Mouse (Mus musculus) forebrain, embryonic 10.5 days (tissue): ENCODE data around the gene Mogat2. TPM values are rescaled to one million over a fixed set of nuclear protein-coding genes. Genes with fewer than 3 reads are reported as not detected.

Source experiments
- DNase-seq: peaks from one replicate; pipeline ENCODE4 v3.0.0-alpha.2; 2017; ENCODE audit warnings: low spot score; ENCODE audit errors: extremely low spot score
- H3K27ac ChIP-seq: fragments of 300-500 bp; sonication (generic); 2 replicates; pipeline ENCODE4 v1.5.1; 2016; ENCODE audit warnings: mild to moderate bottlenecking
- H3K27me3 ChIP-seq: fragments of 300-500 bp; sonication (generic); 2 replicates; pipeline ENCODE4 v1.6.1; 2016; ENCODE audit warnings: mild to moderate bottlenecking; ENCODE audit not compliant: poor library complexity, severe bottlenecking
- H3K36me3 ChIP-seq: fragments of 300-500 bp; sonication (generic); replicated peaks from 2 replicates; pipeline ENCODE4 v1.6.1; 2016; ENCODE audit warnings: mild to moderate bottlenecking, moderate library complexity
- H3K4me1 ChIP-seq: fragments of 300-500 bp; sonication (generic); 2 replicates; pipeline ENCODE4 v1.6.1; 2016
- H3K4me3 ChIP-seq: fragments of 300-500 bp; sonication (generic); 2 replicates; pipeline ENCODE4 v1.5.1; 2016; ENCODE audit warnings: mild to moderate bottlenecking, moderate library complexity
- H3K9me3 ChIP-seq: fragments of 300-500 bp; sonication (generic); 2 replicates; pipeline ENCODE4 v1.6.1; 2016; ENCODE audit warnings: mild to moderate bottlenecking, moderate library complexity
- WGBS: fragments of 180-500 bp; shearing (Covaris S2); methylation state at CpG from one replicate; pipeline ENCODE4 v1.1.7; 2016; 5-methylcytosine and 5-hydroxymethylcytosine counted together
- polyA plus RNA-seq: library from polyadenylated mRNA; unstranded; fragments of >200 nt; fragmentation: Nextera tagmentation; extraction: Ambion mirVana; gene quantifications from 2 replicates; pipeline ENCODE4 v1.2.1, GENCODE M21; 2016

Mogat2 gene
- polyA plus RNA-seq, 1 experiment from 2014 or later, result 35.2 TPM

DNA sequence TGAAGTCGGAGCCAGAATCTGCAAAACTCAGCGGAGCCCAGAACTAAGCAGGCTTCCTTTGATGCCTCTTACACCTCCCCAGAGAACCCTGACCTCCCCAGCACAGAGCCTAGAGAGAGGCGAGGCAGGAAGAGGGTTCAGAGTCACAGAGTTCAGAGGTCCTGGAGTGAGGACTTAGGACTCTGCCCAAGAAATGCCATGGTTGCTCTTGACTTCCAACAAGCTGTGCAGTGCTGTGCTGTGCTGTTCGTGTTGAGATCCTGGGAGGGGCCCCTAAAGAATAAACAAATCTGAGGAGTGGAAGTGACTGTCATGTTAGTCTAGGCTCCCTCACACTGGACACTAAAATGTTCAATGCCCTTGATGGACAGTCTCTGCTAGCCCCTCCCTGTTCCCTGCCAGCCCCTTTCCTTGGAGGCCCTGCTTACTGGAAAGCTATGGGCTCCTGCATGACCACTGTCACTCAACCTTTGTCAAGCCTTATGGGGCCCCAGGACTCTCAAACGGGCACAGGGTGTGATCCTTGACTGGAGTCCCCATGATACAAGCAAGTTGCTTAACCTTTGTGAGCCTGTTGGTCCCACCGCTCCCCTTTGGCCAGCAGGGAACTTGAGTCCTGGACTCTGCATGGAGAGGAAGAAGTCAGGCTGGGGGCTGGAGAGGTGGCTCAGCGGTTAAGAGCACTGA lies 8.2 kb downstream of the Mogat2 start:
- peaks cover 26% of the 10 kb centered on the region for H3K36me3 ChIP-seq
- H3K4me1 ChIP-seq, result peaks cover 24% of the 10 kb centered on the region
- WGBS, result 77% methylated on average over 7 of the region's 7 CpGs
- no peak overlapping the region for H3K4me3 ChIP-seq
- H3K9me3 ChIP-seq, result no peaks in the 10 kb centered on the region
- no peak for DNase-seq
- no peaks in the 10 kb centered on the region for H3K27me3 ChIP-seq
- no peak overlapping the region for H3K27ac ChIP-seq

DNA sequence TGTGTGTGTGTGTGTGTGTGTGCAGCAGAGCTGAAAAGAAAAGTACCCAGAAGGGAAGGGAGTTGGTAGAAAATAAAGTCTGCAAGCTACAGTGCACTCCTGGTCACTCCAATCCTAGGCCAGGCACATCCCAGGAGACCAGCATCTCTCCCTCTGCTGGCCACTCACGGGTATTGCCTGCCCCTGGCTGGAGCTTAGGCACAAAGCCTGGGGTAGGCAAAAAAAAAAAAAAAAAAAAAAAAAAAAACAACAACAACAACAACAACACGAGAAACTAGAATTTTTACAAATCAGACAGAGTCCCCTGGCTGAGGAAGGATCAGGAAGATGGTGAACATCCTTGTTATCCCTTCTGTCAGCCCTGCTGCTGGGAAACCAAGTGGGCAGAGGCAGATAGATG lies 9.0 kb downstream of the Mogat2 start:
- DNase-seq, result peak; percentile 60
- Histone ChIP-seq H3K4me1 (peaks cover 16% of the 10 kb centered on the region), H3K4me3 (no peak overlapping the region), H3K36me3 (peaks cover 26% of the 10 kb centered on the region), H3K27ac (0 out of 2 replicates have a peak overlapping the region, but pooled peaks have one; percentile 3), H3K9me3 (no peaks in the 10 kb centered on the region), H3K27me3 (no peaks in the 10 kb centered on the region)
- 14% methylated on average over 2 of the region's 2 CpGs for WGBS

DNA sequence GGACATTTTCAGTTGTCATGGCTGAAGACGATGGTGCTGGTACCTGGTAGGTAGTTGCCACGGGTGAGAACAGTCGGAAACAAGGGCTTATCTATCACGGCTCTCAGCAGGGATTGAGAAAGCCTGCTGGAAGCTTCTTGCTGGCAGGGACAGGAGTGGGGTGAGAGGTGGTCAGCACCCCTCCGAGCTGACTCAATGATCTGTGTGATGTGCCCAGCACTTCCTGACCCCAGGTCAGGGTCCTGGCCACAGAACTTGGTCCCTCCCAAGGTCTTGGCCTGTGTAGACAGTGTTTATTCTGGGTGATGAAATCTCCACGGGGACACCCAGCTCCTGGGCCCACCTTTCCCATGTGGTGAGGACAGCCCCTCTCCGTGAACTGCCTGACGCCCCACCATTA lies 9.6 kb downstream of the Mogat2 start:
- Histone ChIP-seq H3K4me3 (no peak overlapping the region), H3K36me3 (peaks cover 26% of the 10 kb centered on the region), H3K9me3 (no peaks in the 10 kb centered on the region), H3K27me3 (no peaks in the 10 kb centered on the region), H3K27ac (0 out of 2 replicates have a peak overlapping the region, but pooled peaks have one; percentile 3), H3K4me1 (peaks cover 13% of the 10 kb centered on the region; the same call in 1 of the 2 replicates)
- 83% methylated on average over 8 of the region's 8 CpGs for WGBS
- DNase-seq, result no peak

DNA sequence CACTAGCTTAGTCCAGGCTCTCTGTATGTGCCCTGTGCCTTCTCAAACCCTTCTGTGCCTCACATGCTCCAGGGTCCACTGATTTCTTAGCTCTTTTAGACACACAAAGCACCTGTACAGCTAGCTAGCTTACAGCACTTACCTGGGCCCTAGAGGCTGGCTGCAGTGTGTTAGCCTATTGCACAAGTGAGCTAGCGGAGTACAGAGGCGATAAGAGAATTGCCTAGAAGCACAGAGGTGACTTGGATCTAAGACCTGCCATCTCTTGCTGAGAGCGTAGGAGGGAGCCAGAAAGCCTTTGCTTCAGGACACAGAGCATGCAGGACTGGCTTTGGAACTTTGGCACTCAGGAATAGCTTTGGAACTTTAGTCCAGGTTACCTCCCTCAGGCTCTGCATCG lies 11.2 kb downstream of the Mogat2 start:
- H3K27ac ChIP-seq, result no peak overlapping the region

DNA sequence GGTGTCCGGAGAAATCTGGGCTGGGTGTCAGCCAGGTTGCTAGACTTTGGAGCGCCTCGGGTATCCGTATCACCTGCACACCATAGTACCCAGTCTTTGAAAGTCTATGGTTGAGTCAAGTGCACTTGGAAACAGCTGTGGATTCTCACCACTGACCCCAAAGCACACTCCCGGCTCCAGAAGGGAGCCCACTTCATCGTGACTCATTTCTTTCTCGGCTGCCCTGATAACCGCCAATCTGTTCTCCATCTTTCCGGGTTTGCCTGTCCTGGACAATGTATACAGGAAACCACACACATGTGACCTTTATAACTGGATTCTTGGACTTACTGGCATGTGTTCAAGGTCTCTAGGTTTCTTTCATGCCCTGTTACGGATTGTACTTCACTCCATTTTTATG lies 11.8 kb downstream of the Mogat2 start:
- H3K4me3 ChIP-seq, result no peak overlapping the region
- H3K36me3 ChIP-seq, result peaks cover 30% of the 10 kb centered on the region
- whole genome bisulfite sequencing, result 95% methylated on average over 10 of the region's 10 CpGs
- no peak overlapping the region for H3K27ac ChIP-seq
- H3K9me3 ChIP-seq, result no peaks in the 10 kb centered on the region
- no peaks in the 10 kb centered on the region for H3K27me3 ChIP-seq
- peaks cover 13% of the 10 kb centered on the region; the same call in 1 of the 2 replicates for H3K4me1 ChIP-seq
- no peak for DNase-seq

More for the DNA sequence above, 11.2 kb downstream of the Mogat2 start:
- WGBS, result 97% methylated on average over 4 of the region's 4 CpGs
- no peak for DNase-seq
- Histone ChIP-seq H3K4me3 (no peak overlapping the region), H3K27me3 (no peaks in the 10 kb centered on the region), H3K4me1 (peaks cover 13% of the 10 kb centered on the region; the same call in 1 of the 2 replicates), H3K36me3 (peaks cover 30% of the 10 kb centered on the region), H3K9me3 (no peaks in the 10 kb centered on the region)

DNA sequence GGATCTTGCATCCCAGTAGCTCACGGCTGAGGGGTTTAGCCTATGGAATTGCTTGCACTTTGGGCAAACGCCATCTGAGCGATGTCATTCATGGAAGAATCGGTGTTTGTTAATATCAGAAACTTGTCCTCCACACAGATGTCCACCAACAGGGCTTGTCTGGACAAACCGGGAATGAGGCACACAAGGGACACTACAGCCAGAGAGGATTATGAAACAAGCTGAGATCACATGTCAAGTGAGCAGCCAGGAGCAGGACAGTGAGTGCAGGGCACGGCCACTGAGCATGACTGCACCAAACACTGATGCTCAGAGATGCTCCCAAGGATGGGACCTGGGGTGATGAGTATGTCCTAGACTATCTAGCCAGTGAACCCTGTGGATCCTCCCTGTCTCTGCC lies 13.0 kb downstream of the Mogat2 start:
- Histone ChIP-seq H3K27me3 (no peaks in the 10 kb centered on the region), H3K27ac (no peak overlapping the region), H3K9me3 (no peaks in the 10 kb centered on the region), H3K4me3 (no peak overlapping the region), H3K4me1 (peaks cover 14% of the 10 kb centered on the region; the same call in 1 of the 2 replicates), H3K36me3 (peaks cover 27% of the 10 kb centered on the region)
- 85% methylated on average over 6 of the region's 6 CpGs for WGBS
- no peak for DNase-seq

DNA sequence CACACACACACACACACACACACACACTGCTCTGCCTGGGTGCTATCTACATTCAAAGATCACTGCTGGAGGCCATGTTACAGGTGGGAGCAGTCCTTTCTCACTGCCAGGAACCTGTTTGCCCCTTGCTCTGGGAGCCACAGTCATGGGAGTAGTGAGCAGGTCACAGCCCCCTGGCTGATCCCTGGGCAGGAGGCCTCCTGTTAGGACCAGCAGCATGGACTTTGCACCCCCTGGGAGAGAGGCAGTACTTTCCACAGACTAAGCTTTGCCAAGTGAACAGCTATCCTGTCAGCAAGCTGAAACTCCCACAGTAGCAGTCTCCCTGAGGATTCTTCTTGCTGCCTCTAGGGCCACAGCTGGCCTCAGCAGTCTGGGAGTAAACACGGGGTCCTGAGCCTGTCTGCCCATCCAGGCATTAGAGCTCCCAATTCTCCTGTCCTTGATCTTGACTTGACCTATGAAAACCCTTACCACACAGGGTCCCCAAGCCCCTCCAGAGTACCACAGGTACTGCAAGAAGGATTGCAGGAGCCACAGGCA lies 13.7 kb downstream of the Mogat2 start:
- Histone ChIP-seq H3K27ac (peak overlapping the region; percentile 12; the same call in 1 of the 2 replicates), H3K36me3 (peaks cover 32% of the 10 kb centered on the region)
- 64% methylated on average over 1 of the region's 1 CpGs for WGBS

DNA sequence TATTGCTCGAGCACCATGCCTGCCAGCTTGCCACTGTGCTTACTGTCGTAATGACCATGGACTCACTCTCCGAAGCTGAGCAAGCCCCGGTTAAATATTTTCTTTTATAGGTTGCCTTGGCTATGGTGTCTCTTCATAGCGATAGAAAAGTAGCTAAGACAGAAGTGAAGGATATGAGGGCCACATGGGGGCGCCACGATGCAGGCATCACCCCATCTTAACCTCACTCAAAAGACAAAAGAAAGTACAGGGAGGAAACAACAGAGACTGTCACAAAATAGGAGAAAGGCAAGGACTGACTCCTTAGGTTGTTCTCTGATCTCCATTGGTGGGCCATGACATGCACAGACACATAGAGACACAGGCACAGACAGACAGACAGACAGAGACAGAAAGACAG lies 14.2 kb downstream of the Mogat2 start:
- H3K4me1 ChIP-seq, result peaks cover 15% of the 10 kb centered on the region
- H3K4me3 ChIP-seq, result no peak overlapping the region
- no peaks in the 10 kb centered on the region for H3K27me3 ChIP-seq
- 70% methylated on average over 7 of the region's 7 CpGs for WGBS
- peaks cover 36% of the 10 kb centered on the region for H3K36me3 ChIP-seq
- no peaks in the 10 kb centered on the region for H3K9me3 ChIP-seq
- peak overlapping the region; percentile 12; the same call in 1 of the 2 replicates for H3K27ac ChIP-seq
- no peak for DNase-seq

More for the DNA sequence above, 13.7 kb downstream of the Mogat2 start:
- Histone ChIP-seq H3K4me1 (peaks cover 14% of the 10 kb centered on the region), H3K9me3 (no peaks in the 10 kb centered on the region), H3K4me3 (no peak overlapping the region), H3K27me3 (no peaks in the 10 kb centered on the region)
- no peak for DNase-seq

DNA sequence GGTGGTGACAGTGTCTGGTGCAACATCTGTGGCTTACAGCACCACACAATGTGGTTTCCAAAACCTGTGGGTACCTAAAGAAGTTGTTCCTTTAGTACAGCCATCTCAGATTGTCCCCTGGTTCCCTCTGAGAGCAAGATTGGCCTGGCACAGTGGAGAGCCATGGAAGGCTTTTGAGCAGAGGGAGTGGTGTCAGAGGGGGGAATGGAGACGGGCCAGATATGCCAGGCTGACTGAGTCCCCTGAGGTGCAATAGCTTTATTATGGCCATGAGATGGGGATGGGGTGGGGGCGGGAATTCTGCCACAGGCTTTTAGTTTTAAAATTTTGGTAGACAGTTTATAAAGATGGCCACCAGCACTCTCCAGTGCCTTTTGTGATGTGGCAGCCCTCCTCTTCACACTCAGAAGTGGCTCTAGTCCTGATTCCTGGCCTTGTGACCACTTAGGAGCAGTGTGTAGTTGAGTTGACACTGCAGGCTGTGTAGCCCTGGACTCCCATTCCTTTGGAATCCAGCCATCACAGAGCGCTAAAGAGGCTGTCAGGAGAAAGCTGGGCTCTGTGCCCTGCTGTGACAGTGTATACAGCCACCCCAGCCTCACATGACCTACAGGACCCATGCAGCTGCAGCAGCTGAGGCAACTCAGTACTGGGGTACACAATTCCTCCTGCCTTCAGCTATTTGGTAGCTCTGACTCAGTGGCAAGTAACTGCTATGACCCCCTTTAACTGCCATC lies 20.9 kb downstream of the Mogat2 start:
- no peaks in the 10 kb centered on the region for H3K9me3 ChIP-seq
- H3K4me3 ChIP-seq, result no peak overlapping the region
- no peak for DNase-seq
- H3K36me3 ChIP-seq, result peaks cover 21% of the 10 kb centered on the region
- WGBS, result 79% methylated on average over 3 of the region's 3 CpGs
- no peak overlapping the region for H3K27ac ChIP-seq
- no peaks in the 10 kb centered on the region for H3K27me3 ChIP-seq
- peaks cover 30% of the 10 kb centered on the region for H3K4me1 ChIP-seq

DNA sequence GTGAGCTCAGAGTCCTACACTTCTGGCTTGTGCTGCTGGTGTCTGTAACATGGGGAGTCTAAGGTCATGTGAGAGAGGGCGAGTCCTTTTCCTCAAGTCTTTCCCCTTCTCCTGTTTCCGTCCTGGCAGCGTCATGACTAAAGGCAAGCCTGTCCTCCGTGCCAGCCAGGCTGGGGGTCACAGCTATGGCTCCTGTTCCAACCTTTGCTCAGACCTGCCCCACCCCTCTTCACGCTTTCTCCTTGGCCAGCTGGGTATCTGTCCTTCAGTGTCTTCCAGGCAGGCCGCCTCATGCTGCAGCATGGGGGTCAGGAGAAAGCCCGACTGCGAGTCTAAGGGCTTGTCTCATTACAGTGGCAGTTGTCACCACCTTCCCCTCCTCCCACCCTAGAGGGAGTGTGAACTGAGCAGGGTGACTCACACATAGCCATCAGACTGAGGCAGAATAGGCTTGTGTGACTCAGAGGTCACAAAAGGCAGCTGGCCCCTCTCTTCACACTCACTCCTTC lies 23.0 kb downstream of the Mogat2 start:
- Histone ChIP-seq H3K27me3 (no peaks in the 10 kb centered on the region), H3K9me3 (no peaks in the 10 kb centered on the region), H3K4me3 (no peak overlapping the region), H3K27ac (peak overlapping the region; percentile 33; the same call in 1 of the 2 replicates), H3K4me1 (peaks cover 28% of the 10 kb centered on the region), H3K36me3 (peaks cover 12% of the 10 kb centered on the region; the same call in 1 of the 2 replicates)
- WGBS, result 86% methylated on average over 8 of the region's 8 CpGs
- DNase-seq, result no peak

DNA sequence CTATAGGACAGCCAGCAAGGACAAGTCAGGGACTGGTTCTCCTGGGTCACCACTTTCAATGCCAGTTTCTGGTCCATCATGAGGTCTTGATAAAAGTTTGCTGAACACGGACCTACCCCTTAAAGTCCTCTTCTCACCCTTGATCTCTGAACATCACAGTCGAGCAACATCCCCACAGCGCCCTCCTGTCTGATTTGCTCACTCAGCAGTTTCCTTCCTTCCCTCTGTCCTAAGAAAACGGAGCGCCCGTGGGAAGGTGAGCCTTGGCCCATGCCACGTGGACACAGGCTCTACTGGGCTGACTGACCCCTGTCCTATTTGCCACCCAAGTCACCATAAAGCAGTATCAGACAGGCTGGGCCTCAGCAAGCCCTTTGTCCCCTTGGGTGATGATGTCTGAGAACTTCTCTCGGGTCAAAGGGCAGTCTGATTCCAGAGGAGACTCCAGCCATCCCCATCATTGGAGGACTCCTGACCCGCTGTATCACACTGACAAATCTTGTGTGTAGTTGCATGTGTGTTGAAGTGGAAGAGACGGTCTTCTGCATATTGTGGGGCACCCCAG lies 23.7 kb downstream of the Mogat2 start:
- Histone ChIP-seq H3K9me3 (no peaks in the 10 kb centered on the region), H3K4me1 (peaks cover 21% of the 10 kb centered on the region), H3K4me3 (no peak overlapping the region), H3K36me3 (peaks cover 7% of the 10 kb centered on the region; the same call in 1 of the 2 replicates), H3K27me3 (no peaks in the 10 kb centered on the region), H3K27ac (peak overlapping the region; percentile 33)
- 85% methylated on average over 10 of the region's 10 CpGs for WGBS
- DNase-seq, result no peak

DNA sequence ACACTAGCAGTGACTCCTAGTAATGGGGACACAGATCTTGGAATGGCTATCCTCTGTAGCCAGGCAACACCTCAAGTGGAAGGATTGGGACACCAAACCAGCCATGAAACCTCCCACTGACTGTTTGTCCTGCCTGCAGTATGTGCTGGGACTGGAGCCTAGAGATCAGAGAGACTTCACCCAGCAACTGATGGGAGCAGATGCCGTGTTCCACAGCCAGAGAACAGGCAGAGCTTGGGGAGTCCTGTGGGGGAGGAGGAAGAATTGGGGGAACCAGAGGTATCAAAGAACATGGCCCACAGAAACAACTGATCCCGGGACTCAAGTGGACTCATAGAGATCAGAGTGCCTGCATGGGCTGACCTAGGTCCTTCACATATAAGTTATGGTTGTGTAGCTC lies 24.7 kb downstream of the Mogat2 start:
- Histone ChIP-seq H3K4me1 (peaks cover 19% of the 10 kb centered on the region), H3K9me3 (no peaks in the 10 kb centered on the region), H3K4me3 (no peak overlapping the region), H3K36me3 (no peaks in the 10 kb centered on the region), H3K27me3 (no peaks in the 10 kb centered on the region), H3K27ac (no peak overlapping the region)
- WGBS, result 83% methylated on average over 2 of the region's 2 CpGs
- DNase-seq, result no peak
